Mouse (Mus musculus) Muller cell, postnatal 12 days (primary cell): ENCODE results near the gene Fam83c.

Source experiments
- DNase-seq: peaks from one replicate; pipeline ENCODE4 v3.0.0-alpha.2; 2015; ENCODE audit errors: inconsistent ontology term

The Fam83c gene

DNA sequence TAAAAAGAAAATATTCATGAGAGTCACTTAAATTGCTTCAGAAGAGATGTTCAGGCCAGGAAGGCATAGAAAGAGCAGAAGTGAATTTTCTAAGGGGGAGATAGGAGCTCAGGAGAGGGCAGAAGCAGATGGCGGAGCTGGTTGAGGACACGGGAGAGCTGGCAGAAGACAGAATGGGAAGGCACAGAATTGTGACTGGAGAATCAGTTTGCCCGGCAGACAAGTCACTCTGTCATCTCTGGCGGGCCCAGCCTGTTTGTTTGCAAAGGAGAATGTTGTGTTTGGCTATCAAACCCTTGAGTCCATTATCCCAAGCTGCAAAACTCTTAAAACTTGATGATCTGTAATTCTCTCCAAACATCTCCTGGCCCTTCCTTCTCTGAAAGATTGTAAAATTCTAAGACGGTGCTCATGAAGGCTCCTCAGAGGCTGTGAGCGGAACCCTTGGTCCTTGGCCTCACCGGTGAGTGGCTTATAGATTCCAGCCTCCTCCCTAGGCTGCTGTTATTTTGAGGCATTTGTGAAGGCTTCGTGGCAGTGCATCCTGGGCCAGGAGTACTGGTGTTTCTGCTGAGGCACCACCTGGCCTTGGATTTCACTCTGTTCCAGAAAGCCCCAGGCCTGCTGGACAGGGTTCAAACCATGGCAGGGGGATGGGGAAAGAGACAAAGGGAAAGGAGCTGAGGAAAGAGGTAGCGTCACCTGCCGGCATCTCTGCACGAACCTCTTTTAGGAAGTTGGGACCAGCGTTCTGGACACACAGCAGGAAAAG, 39.8 kb downstream of the Fam83c start:
- DNase-seq, result no peak

GRCm38 (mm10) chr2:155792899-155793298, 41.8 kb downstream of the Fam83c start:
- no peak for DNase-seq

- DNase-seq, result no peak
Measured at GRCm38 (mm10) chr2:155787949-155788931, 46.4 kb downstream of the Fam83c start.

DNA sequence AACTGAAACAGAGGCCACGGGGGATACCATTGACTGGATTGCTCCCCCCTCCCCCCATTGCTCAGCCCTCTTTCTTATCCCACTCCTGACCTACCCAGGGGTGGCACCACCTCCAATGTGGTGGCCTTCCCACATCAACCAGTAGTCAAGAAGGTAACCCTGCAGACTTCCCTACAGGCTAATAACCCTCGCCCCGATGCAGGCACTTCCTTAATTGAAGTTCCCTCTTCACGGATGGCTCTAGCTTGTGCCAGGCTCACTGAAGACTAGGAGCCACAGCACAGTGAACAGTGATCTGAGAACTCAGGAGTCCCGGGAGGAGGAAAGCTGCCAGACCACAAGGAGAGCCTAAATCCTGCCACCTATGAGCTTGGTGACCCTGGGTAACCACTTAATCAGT, 47.7 kb downstream of the Fam83c start:
- DNase-seq, result no peak

DNA sequence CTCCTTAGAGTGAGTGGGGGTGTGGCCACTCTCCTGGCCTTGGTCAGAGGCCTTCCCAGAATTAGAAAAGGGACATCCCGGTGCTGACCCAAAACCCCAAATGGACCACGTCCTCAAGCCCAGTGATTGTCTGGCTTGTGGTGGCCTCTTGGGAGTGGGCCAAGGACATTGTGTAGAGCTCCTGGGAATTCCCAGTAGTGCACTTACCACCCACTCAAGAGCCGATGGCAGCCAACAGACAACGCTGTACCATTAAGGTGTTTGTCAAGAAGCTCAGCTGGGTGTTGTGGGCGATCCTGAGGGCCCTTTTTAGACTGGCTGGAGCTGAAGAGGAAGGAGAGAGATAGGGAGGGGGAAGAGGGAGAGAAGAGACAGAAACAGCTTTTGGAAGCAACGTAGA, 50.1 kb downstream of the Fam83c start:
- no peak for DNase-seq

GRCm38 (mm10) chr2:155779506-155779905, 55.1 kb downstream of the Fam83c start:
- DNase-seq, result no peak

DNA sequence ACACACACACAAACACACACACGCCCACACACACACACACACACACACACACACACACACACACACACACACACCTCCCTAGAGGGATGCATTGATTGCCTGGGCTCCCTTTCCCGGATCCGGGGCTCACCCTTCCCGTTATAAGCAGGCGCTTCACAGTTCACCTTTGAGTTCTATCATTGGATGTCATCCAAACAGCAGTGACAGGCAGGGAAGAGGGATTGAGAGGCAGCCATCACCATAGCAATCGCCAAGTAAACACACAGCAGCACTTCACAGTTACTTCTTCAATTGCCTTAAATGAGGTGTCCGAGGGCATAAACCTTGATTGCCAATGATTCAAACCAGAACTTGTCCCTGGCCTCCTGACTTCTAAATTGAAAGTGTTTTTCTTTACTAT, 55.6 kb downstream of the Fam83c start:
- peak; percentile 14 for DNase-seq

DNA sequence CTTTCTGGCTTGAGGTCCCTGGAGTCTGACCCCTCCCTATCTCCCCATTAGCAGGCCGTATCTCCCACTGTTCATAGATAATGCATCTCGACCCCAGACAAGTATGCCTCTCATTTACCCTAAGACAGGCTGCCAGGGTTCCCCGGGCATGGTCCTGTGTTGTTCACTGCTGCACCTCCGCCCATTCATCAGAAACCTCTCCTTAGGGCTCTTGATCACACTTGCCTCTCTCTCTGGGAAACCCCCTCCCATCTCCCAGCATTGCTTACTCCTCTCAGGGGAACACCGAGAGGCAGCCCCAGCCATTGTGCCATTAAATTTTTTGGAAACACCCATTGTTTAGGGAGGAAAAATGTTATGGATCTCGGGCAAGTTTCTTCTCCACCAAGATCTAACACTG, 56.6 kb downstream of the Fam83c start:
- no peak for DNase-seq

- DNase-seq, result no peak
Measured at GRCm38 (mm10) chr2:155777688-155777985, 57.0 kb downstream of the Fam83c start.
